Mouse (Mus musculus) thymus, adult 2 months (tissue): ENCODE measurements around the gene 1700015G11Rik.

Experiments used
- CTCF ChIP-seq: fragments of 200-500 bp; IDR thresholded peaks from 2 replicates; pipeline ENCODE4 v1.5.1; 2012; ENCODE audit warnings: mild to moderate bottlenecking, control low read depth, low read length, moderate library complexity, borderline replicate concordance; ENCODE audit not compliant: control insufficient read depth, poor library complexity, insufficient read depth; ENCODE audit errors: extremely low read depth
- POLR2A ChIP-seq: fragments of 200-500 bp; IDR thresholded peaks from 2 replicates; pipeline ENCODE4 v1.6.1; 2012; ENCODE audit warnings: mild to moderate bottlenecking, low read length, control low read depth, moderate library complexity; ENCODE audit not compliant: control insufficient read depth, poor library complexity, insufficient read depth; ENCODE audit errors: extremely low read depth

DNA sequence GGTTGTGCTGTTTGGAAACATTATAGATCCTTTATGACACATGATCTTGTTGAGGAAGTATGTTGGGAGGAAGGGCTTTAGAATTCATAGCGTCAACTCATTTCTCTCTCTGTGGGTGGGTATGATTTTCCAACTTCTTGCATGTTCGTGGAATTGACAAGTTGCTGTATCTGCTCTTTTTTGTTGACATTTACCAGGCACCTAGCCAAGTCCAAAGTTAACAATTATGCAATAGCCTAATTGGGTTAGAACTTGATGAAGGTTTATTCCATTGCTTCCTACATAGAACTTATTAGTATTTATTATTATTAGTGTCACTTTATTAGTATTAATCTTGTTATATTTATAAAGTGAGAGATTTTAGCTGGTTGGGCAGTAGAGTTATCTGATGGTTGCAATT lies 40.3 kb upstream of the 1700015G11Rik start:
- TF ChIP-seq CTCF (no peak), POLR2A (no peak)
